Mouse (Mus musculus): ENCODE data around the gene Ablim1. TPM values are rescaled to one million over a fixed set of nuclear protein-coding genes. Genes with fewer than 3 reads are reported as not detected.

Ablim1 gene
- total RNA-seq, 2 experiments from 2014 or later: 38.5 to 56.1 TPM

DNA sequence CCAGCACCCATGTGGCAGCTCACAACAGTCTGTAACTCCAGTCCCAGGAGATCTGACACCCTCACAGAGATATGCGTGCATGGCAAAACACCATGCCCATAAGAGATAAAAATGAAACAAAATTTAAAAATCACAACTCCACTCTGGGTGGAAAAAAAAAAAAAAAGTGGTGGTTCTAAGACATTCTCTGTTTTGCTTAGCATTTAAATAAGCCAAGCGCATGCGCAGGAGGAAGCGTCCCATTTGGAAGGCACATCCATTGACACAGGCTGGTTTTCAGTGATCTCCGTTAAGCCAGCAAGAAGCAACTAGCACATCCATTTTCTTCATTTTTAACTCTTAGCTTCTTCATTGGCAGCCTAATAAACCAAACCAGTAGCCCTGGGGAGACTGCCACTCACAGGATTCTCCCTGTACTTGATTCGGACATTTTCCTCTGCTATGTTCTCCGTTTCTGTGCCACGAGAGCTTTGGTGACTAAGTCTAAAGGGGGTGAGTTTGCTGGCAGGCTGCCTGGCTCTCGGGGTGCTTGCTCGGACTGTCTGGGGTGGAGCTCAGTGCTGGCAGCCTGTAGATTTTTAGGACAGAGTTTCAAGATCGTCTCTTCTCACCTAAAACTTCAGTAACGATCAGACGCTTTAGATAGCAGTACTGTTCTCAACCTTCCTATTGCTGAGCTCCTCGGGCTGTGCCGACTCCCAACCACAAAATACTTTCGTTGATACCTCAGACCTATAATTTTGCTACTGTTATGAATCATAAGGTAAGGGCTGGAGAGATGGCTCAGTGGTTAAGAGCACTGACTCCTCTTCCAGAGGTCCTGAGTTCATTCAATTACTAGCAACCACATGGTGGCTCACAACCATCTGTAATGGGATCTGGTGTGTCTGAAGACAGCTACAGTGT lies 259.3 kb downstream of the Ablim1 start:
- Histone ChIP-seq H3K4me3 (no peak overlapping the region), H3K27ac (no peak overlapping the region)
- intact Hi-C loops (cut with DNase I): no loop called here
- peak; percentile 41 for DNase-seq
- no peak for TF ChIP-seq CTCF (IDR thresholded peaks at IDR 0.05)

DNA sequence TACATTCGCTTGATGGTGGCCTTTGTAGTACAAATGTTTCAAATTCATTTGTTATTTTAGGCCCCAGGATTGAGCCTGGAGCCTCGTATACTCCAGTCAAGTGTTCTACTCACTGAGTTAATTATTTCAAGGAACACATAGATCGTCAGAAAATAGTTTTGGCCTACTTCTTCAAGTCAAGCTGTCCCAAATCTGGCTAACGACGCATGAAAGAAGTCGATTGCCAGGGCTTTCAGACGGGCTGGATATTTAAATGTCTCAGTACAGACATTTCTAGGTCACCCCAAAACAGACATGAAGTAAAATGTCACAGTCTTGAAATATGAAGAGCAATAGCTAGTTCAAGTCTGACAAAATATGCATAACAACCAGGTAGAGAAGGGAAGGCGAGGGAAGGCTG lies 261.8 kb downstream of the Ablim1 start:
- H3K27ac ChIP-seq: 0 out of 2 replicates have a peak overlapping the region, but pooled peaks have one; percentile 12
- TF ChIP-seq CTCF (IDR thresholded peaks at IDR 0.05): no peak
- no peak overlapping the region for H3K4me3 ChIP-seq
- intact Hi-C loops (cut with DNase I): no loop called here
- no peak for DNase-seq

DNA sequence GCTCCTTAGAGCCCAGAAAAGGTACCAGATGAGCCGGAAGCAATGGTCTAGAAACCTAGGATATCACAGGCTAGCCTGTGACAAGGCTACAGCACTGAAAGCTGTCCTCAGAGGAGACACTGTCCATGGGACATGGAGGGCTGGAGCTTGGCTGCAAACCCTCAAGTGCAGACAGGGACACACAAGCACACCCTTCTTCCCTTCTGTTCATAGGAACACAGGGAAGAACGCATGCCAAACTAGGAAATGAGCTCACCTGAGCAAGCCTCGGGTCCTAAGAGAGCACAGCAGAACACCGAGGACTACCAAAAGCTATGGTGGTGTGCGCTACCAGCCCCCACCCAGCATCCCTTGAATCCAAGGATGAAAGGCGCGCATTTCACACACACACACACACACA lies 262.7 kb downstream of the Ablim1 start:
- DNase-seq: no peak
- TF ChIP-seq CTCF (IDR thresholded peaks at IDR 0.05): no peak
- Histone ChIP-seq H3K4me3 (no peak overlapping the region), H3K27ac (no peak overlapping the region)
- intact Hi-C loops (cut with DNase I): no loop called here

DNA sequence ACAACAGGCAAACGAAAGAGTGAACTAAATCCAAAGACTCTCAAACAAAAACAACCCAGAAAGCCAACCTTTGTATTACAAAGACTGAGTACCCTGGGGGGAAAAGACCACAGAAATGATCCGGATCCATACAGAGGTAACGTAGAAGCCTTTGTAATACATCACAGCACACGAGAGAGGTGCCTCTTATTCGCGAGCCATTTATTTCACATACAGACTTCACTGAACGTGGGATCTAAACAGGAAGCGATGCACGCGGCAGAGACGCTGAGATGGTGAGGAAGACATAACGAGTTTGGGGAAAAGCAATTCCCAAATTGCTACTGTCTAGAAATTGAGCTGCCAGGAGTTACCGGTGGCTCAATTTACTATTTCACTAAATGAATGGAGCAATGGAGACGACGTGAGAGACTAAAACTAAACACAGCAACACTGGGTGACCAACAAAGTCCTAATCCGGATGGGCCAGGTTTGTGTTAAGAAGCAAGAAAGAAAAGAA lies 265.1 kb downstream of the Ablim1 start:
- Histone ChIP-seq H3K27ac (no peak overlapping the region), H3K4me3 (no peak overlapping the region)
- no peak for DNase-seq
- intact Hi-C loops (cut with DNase I): no loop called here
- TF ChIP-seq CTCF (IDR thresholded peaks at IDR 0.05): no peak

DNA sequence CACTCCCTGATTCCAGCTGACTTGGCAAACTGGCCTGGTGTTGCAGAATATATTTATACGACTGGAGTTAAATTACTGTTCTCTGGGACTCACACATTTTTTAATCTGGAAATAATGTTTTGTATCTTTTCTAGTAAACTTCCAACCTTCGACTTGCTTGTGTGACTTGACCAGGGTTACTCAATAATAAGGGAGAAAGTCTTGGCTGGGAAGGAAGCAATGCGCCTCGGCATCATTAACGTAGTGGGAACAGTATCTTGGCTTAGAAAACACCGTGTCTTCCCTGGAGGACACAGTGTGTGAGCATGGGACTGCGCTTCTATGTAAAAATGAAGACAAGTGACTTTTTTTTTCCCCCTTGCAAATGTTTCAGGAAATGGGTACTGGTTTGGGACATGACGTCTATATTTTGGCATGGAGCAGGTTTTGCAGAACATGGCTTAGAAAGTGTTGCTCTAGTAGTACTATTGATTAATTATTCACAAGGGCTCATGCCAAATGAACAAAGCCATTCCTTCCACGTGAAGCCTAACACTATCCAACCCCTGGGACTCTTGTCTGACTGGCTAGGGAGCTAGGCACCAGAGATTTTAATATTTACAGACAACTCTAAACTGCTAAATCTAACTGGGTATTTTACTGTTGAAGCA lies 266.9 kb downstream of the Ablim1 start:
- intact Hi-C loops (cut with DNase I): no loop called here

DNA sequence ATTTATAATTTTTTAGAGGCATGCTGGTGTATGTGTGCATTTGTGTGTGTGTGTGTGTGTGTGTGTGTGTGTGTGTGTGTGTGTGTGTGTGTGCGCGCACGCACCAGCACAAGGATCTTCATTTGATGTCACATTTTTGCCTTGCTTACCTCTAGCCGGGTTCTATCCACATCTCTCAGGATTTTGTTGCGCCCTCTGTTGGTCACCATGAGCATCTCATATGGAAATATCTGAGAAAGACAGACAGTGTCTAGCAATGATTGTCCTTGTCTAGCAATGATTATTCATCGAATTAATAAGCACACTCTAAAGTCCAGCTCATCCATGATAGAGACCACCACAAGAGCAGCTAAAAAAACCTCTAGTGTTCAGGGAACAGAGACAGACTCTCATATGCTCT lies 275.5 kb downstream of the Ablim1 start:
- DNase-seq: no peak
- no peak overlapping the region for H3K4me3 ChIP-seq
- TF ChIP-seq CTCF (IDR thresholded peaks at IDR 0.05): peak; percentile 63
- H3K27ac ChIP-seq: no peak overlapping the region
- intact Hi-C loops (cut with DNase I): no loop called here

More for the DNA sequence above, 266.9 kb downstream of the Ablim1 start:
- Histone ChIP-seq H3K4me3 (no peak overlapping the region), H3K27ac (peak overlapping the region; percentile 59; the same call in 1 of the 2 replicates)
- peak; percentile 30 for DNase-seq
- no peak for TF ChIP-seq CTCF (IDR thresholded peaks at IDR 0.05)

DNA sequence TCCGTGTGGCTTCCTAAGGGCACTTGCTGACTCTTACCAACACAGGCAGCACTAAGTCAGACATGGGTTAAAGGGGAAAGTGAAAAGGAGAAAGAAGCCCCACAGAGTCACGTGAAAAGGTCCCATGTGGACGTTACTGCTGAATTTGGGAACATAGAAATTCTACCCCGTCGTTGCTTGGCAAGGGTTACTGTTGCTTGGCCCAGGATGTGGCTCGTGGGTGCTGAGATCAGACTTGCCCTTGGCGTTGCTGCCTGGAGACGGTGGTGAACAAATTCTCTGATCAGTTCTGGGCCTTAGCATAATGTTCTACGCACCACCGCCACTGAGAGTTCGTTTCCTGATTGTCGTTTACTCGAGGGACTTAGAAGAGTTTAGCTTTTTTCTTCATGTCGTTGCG lies 277.9 kb downstream of the Ablim1 start:
- Histone ChIP-seq H3K27ac (peak overlapping the region; percentile 73), H3K4me3 (0 out of 2 replicates have a peak overlapping the region, but pooled peaks have one; percentile 1)
- DNase-seq: peak; percentile 67
- no peak for TF ChIP-seq CTCF (IDR thresholded peaks at IDR 0.05)
- intact Hi-C loops (cut with DNase I): no loop called here

DNA sequence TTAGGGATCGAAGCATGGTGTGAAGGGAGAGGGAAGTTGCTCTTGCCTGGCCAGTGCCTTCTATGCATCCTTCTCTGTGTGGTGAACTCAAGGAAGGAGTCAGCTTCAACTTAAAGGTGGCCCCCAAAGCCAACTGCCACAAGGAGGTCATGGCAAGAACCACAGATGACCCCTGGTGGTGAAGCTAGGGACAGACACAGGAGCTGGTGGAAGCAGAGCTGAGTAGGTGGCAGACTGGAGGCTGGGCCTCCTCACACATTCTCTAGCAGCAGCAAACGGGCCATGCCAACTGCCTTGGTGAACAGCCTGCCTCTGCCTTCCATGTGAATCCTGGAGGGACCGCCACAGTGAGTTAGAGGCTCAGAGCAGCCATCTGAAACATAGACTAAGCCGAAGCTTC lies 283.1 kb downstream of the Ablim1 start:
- DNase-seq: peak; percentile 74
- H3K4me3 ChIP-seq: no peak overlapping the region
- intact Hi-C loops (cut with DNase I): loop anchor here (1.0 to 2.0 kb wide), 2 partner anchors 23 to 112 kb away; partner anchors contain the start of gene Afap1l2
- H3K27ac ChIP-seq: peak overlapping the region; percentile 38
- TF ChIP-seq CTCF (IDR thresholded peaks at IDR 0.05): peak; percentile 88

DNA sequence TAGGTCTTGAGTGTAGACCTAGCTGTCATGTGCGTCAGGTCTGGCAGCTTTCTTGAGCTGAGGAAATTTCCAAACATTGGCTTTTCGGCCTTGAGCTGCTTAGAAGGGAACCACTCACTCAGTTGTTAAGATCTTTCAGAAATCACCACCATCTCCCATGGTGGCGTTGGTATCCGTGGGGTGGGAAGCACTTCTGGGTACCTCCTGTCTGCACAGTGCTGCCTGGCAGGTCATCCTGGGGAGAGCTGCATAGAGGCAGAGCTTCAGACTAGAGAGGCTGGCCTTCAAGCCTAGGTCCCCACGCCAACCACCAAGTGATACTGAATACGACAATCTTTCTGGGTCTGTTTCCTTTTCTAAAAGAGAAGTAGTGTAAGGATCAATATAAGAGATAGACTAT lies 285.3 kb downstream of the Ablim1 start:
- DNase-seq: no peak
- intact Hi-C loops (cut with DNase I): no loop called here

DNA sequence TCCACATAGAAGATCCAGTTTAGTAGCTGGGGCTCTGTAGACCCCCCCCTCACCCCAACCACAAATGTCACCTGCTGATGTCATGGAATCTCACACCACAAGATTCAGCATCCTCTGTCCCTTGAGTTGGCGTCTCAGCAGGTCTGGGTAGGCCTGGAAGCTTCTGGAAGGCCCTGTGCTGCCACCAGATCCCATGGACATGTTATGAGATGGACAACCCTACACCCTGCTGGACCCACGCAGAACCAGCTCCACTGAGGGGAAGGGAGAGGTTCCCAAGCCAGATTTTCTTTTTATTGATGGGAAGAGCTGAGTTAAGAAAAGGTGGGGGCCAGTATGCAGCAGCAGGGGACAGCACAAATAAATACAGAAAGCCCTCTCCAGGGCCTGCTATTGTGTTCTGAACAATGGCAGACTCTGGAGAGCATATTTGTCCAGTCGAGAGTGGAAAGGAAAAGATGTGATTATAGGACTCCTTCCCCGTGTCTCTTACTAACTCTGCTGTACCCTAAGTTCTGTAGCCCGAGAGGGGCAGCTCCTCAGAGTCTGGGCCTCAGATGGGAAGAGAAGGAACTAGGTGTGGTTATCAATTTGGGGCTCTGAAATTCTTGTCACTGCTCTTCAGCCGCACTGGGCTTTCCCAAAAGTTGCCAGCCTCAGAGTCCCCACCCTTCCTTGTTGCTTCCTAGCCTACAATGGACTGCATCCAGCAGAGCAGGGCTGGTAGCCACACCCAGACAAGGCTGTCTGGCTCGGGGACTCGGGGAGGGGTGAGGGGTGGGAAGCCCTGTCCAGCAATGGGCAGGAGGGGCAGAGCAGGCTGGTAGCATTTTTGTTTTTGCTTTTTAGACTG lies 286.2 kb downstream of the Ablim1 start:
- Histone ChIP-seq H3K4me3 (no peak overlapping the region), H3K27ac (peak overlapping the region; percentile 82)
- intact Hi-C loops (cut with DNase I): no loop called here
- TF ChIP-seq CTCF (IDR thresholded peaks at IDR 0.05): peak; percentile 19; the same call in 1 of the 2 replicates
- DNase-seq: peak; percentile 66

More for the DNA sequence above, 285.3 kb downstream of the Ablim1 start:
- no peak for TF ChIP-seq CTCF (IDR thresholded peaks at IDR 0.05)
- no peak overlapping the region for H3K4me3 ChIP-seq
- H3K27ac ChIP-seq: peak overlapping the region; percentile 82

DNA sequence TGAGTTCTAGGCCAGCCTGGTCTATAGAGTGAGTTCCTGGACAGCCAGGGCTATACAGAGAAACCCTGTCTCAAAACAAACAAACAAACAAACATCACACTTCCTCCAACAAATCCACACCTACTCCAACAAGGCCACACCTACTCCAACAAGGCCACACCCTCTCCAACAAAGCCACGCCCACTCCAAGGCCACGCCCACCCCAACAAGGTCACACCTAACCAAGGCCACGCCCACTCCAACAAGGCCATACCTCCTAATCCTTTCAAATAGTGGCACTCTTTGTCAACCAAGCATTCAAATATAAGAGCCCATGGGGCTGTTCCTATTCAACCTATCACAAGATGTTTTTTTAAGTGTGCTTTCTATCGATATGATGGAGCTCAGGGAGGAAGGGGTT lies 288.2 kb downstream of the Ablim1 start:
- Histone ChIP-seq H3K27ac (no peak overlapping the region), H3K4me3 (no peak overlapping the region)
- TF ChIP-seq CTCF (IDR thresholded peaks at IDR 0.05): no peak
- no peak for DNase-seq
- intact Hi-C loops (cut with DNase I): no loop called here

DNA sequence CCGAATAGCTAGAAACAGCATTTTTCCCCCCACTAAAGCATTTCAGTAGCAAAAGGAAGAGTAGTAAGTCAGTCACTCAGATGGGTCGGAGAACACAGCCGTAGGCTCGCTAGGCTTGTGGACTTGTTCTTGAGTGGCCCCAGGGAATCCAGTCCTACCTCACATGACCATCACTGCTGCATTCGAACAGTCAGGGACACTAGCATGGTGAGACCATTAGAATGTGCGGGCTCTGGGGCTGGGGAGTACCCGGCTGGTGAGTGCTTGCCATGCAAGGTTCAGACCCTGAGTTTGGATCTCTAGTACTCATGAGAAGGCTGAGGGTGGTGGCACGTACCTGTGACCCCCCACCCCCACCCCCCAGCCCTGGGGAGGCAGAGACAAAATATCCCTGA lies 296.9 kb downstream of the Ablim1 start:
- intact Hi-C loops (cut with DNase I): no loop called here
- DNase-seq: no peak
- H3K4me3 ChIP-seq: peak overlapping the region; percentile 28
- no peak for TF ChIP-seq CTCF (IDR thresholded peaks at IDR 0.05)
- H3K27ac ChIP-seq: peak overlapping the region; percentile 51; the same call in 1 of the 2 replicates
